Mouse (Mus musculus) kidney, adult 8-10 months (tissue): ENCODE data around the gene Khsrp.
A peak's percentile ranks its signal among the peaks of the same experiment; 100 is the strongest.
"Not testable (repeated sequence)": the region's sequence is repeated elsewhere in the genome, so short reads cannot be mapped to it uniquely, and the experiment has no call there.

Experiments
- DNase-seq, 2 experiments: peaks; one replicate each; pipeline ENCODE4 v3.0.0; 2022

The Khsrp gene

GRCm38 (mm10) chr17:57030931-57031660, at the start of gene Khsrp:
Khsrp (minus strand) TSS chr17:57031522.
- DNase-seq: peak in 1 of 2 experiments; percentile 23

- no peak for DNase-seq
Measured at GRCm38 (mm10) chr17:57079919-57080318, 48.6 kb upstream of the Khsrp start.

DNA sequence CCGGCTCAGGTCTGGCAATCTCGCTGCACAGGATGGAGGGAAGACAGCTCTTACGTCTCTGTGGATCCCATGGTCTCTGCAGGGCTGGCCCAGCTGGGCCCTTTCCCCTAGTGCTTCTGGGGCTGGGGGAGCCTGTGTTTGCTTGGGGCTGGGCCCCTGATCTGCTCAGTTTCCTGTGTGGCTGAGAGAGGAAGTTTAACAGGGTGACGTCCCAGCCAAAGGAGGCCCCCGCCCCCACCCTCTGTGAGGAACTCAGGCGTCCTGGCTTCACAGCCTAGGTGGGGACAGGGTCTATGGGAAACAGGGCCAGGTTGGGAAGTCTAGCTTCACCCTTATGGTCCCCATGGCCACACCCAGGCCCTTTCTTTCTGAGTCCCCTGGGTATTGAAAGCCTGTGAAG, 47.0 kb upstream of the Khsrp start, which contains the start of gene Dennd1c:
TSS of gene Dennd1c (minus strand) at position 179 of the 400 bp plus-strand sequence.
- DNase-seq: no peak

- DNase-seq: no peak
Measured at GRCm38 (mm10) chr17:57076916-57077315, 45.6 kb upstream of the Khsrp start.

DNA sequence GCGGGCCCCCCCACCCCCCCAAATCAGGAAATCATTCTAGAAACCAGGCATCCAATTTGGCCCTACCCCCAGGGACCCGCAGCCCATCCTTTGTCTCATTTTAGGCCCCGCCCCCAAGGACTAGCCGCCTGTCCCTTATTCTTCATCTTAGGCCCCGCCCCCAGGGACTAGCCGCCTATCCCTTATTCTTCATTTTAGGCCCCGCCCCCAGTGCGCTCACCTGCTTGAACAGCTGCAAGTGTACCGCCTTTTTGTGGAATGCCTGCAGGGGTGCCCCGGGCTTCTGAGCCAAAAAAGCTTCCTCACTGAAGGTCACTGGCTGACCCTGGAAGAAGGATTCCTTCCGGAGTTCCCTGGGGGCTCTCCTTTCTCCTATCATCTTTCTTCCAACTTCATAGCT, 39.4 kb upstream of the Khsrp start:
- peak; percentile 35 to 39 for DNase-seq

- no peak for DNase-seq
Measured at GRCm38 (mm10) chr17:57070272-57070671, 39.0 kb upstream of the Khsrp start.

GRCm38 (mm10) chr17:57066908-57067307, 35.6 kb upstream of the Khsrp start:
- no peak for DNase-seq

- peak; percentile 31 to 43 for DNase-seq
Measured at GRCm38 (mm10) chr17:57063031-57063430, 31.7 kb upstream of the Khsrp start.

DNA sequence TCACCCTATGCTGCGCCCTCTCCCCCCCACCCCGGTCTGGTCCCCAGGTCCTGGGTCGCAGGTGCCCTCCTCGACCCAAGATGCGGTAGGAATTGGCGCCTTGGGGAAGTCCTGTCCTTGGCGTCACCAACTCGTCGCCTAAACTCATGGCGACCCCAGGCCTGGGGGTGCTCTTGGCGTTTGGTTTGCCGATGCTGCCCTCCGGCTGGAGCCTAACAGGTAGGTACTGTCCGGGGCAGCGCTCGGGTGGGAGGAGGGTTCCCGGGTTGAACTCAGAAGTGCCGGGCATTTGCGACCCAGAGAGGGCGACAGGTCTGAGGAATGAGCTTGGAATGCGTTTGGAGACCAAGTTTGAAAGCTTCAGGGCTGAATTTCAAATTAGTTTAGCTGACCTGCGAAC, 31.2 kb upstream of the Khsrp start:
- DNase-seq: peak in 1 of 2 experiments; percentile 45

DNA sequence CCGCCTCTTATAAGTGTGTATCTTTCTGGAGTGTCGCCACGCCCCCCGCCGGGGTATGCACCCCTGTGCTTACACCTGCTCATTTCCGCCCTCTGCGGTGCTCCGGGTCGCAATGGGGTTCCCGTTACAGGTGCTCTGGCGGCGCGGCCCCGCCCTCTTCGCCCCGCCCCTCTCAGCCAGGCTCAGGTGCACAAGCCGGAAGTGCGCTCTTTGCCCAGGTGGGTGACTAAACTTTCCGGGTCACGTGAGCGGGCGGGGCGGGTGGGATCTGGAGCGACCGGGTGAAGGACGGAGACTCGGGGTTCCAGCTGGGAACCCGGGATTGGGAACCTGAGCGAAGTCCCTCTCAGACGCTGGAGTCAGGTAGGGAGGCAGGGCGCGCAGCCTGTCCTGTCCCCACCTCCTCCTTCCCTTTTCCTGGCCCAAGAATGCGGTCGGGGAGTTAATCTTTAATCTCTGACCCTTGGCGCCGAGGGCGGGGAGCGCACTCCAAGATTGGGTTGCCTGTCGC, 30.7 kb upstream of the Khsrp start:
- peak; percentile 88 to 89 for DNase-seq

- DNase-seq: peak; percentile 23 to 30
Measured at GRCm38 (mm10) chr17:57061069-57061468, 29.7 kb upstream of the Khsrp start.

DNA sequence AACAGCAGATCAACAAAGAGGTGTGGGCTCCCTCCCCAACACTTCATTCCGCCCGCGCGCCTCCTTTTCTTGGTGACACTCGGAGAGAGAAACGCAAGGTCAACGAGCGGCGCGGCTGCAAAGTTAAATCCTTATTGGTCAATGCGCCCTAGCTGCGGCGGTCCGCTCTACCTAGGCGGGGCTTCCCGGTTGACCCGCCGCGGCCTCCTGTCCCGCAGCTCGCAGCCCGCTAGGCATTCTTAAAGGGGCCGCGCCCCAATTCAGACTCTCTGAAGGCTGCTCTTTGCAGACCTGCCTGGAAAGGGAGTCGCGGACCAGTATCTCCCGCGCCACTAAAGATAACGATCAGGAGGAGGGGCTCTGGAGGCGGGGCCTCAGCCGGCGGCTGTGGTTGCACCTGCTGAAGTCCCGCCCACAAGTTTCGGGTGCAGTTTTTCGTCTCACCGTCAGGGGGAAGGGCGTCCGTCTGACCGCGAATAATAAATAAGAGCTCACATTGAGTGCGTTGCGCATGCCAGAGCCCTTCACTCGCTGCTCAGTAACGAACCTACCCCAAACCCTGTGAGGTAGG, 29.0 kb upstream of the Khsrp start:
- peak; percentile 97 to 98 for DNase-seq

DNA sequence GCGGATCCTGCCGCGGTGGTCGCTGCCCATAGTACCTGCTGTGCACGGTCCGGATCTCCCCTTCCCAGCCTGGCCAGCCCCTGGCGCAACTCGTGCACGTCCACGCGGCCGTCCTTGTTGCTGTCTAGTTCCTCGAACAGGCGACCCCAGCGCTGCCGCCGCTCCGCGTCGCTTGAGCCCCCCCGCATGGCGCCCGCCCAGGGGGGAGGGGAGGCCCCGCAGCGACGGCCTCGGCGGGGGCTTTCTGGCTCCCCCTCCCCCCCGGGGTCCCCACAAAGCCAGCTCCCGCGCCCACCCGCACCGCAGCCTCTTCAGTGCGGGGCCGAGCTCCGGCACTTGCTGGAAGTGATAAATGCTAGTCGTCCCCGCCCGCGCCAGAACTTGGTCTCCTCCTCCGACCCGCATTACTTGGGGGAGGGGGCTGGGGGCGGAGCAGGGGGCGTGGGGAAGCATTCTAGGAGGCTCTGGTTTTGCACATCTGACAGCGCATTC, 28.2 kb upstream of the Khsrp start, which contains the start of gene Slc25a23:
TSS of gene Slc25a23 (minus strand) at position 378 of the 492 bp plus-strand sequence.
- DNase-seq: peak; percentile 63 to 71

- DNase-seq: peak; percentile 41 to 43
Measured at GRCm38 (mm10) chr17:57058891-57059485, 27.7 kb upstream of the Khsrp start, which contains the start of gene Crb3. Crb3 (plus strand) TSS chr17:57059105.

- DNase-seq: no peak
Measured at GRCm38 (mm10) chr17:57056246-57056645, 24.9 kb upstream of the Khsrp start.

GRCm38 (mm10) chr17:57051679-57052078, 20.4 kb upstream of the Khsrp start:
- not testable (repeated sequence) for DNase-seq

GRCm38 (mm10) chr17:57048816-57049215, 17.5 kb upstream of the Khsrp start:
- DNase-seq: no peak

- DNase-seq: no peak
Measured at GRCm38 (mm10) chr17:57047406-57047805, 16.1 kb upstream of the Khsrp start.

GRCm38 (mm10) chr17:57041554-57041953, 10.2 kb upstream of the Khsrp start, which contains the start of gene Slc25a41:
Slc25a41 (minus strand) TSS chr17:57041654.
- DNase-seq: no peak

DNA sequence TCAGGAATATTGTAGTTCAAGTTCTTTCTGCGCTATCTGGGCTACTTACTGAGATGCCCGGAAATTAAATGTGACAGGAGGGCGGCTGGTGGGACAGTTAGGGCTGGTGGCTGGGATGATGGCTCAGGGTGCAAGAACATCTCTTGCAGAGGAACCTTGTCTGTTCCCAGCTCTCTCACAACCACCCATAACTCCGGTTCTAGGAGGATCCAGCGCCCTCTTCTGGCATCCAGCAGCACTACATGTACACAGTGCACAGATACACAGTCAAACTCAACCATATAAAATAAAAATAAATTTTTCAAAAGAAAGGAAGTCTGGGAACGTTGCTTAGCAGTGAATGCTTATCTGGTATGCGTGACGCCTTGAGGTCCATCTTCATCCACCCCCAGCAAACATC, 7.7 kb upstream of the Khsrp start:
- no peak for DNase-seq

DNA sequence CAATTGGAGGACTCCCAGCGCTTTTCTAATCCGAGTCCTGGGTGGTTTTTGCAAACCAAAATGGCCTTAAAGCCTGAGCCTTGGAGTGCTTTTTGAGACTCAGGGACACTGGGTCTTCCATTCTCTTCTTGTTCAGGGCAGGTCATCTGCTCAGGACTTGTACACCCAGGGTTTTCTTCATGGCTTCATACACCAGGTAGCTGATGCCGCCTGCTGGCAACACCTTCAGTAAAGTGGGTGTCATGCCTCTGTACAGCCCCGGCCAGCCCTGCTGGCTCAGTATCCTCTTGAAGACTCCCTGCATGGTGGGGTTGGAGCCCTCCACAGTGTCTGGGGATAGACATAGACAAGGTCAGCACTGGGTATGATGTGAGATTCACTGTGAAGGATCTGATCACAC, 1.5 kb upstream of the Khsrp start:
- DNase-seq: no peak

DNA sequence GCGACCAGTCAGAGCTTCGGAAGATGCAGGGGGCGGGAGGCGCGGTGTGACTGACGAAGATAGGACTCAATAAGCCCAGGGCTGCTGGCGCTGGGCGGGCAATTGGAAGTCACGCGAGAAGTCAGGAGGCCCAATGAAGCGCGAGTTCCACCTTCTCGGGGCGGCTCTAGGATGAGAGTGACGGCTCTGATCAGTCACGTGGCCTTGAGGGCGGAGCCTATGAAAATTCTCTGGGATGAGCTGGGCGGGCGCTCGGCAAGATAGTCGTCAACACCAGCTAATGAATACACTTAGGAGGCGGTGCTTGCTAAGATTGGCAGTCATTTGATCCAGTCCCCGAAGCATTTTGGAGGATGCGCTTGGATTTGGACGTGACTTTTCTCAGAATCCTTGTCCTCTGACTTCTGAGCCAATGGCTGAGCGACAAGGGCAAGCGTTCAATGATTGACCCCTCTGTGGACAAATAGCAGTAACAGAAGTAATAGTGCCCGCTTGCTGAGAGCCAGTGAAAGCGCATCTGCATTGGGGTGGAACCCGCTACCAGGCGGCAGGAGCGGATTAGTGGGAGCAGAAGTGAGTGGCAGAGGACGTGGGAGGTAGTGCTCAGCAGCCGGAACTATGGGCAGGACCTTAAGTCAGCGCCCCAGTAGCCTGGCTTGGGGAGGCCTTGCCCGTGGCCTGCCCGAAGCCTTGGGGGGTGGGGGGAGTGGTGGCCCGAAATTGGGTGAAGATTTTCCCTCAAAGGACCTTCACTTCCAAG, 519 bp upstream of the Khsrp start:
- DNase-seq: peak; percentile 100

DNA sequence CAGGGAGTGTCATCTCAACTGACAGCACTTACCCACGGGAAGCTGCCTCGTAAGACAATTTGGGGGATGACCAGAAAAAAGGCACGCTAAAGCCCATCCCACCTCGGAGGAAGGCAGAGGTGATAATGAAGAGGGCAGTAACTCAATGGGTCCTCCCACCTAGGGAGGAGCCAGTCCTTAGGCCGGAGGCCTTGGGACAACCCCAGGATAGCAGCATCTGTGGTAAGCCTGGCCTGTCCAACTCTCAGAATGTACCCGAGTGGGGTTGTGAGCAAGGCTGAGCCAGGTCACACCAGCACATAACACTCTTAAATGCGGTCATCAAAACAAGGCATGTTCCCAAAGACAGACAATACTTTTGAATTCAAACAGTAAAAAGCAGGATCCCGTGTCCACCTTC, 1.6 kb downstream of the Khsrp start:
- peak in 1 of 2 experiments; percentile 26 for DNase-seq
